Mouse (Mus musculus) adrenal gland, postnatal 10 days (tissue): ENCODE measurements around the gene Dnajb11. TPM values are rescaled to one million over a fixed set of nuclear protein-coding genes. Genes with fewer than 3 reads are reported as not detected.

Experiments
- total RNA-seq, 2 experiments: library from RNA; stranded (reverse); gene quantifications; 2 replicates each; pipeline ENCODE4 v1.2.3; 2021

Dnajb11 gene
- total RNA-seq, 2 experiments from 2014 or later: 59.9 to 65.8 TPM

Other genes with a start within 250 kb of the Dnajb11 start
- 1 to 10 TPM; 2.3 to 3.1 TPM for gene Dgkg, start 200.6 kb upstream of the Dnajb11 start, total RNA-seq
- not detected for gene Crygs, start 46.3 kb upstream of the Dnajb11 start, total RNA-seq
- gene Tbccd1, start 176 bp upstream of the Dnajb11 start, total RNA-seq: 10 to 100 TPM; 16.8 to 20.4 TPM
- 1,000 to 10,000 TPM; 3,016 to 7,289 TPM for gene Ahsg, start 33.4 kb downstream of the Dnajb11 start, total RNA-seq
- gene Fetub, start 60.5 kb downstream of the Dnajb11 start, total RNA-seq: 100 to 1,000 TPM in 1 of 2 experiments, 10 to 100 TPM in 1; 87.0 to 166 TPM
- gene Hrg, start 93.2 kb downstream of the Dnajb11 start, total RNA-seq: 100 to 1,000 TPM in 1 of 2 experiments, 10 to 100 TPM in 1; 96.2 to 217 TPM
- 10 to 100 TPM; 27.4 to 62.7 TPM for gene Kng2, start 171.6 kb downstream of the Dnajb11 start, total RNA-seq
- gene Kng1, start 200.0 kb downstream of the Dnajb11 start, total RNA-seq: 100 to 1,000 TPM; 216 to 507 TPM
- 100 to 1,000 TPM; 295 to 433 TPM for gene Eif4a2, start 249.6 kb downstream of the Dnajb11 start, total RNA-seq